Mouse (Mus musculus) erythroblast, embryonic 14.5 days (primary cell): Measurements from ENCODE around the gene Tspan18.

Experiments
- GATA1 ChIP-seq: IDR thresholded peaks from 2 replicates; pipeline ENCODE4 v1.6.1; 2012; ENCODE audit warnings: low read length, inconsistent platforms, mixed read lengths
- TAL1 ChIP-seq: IDR thresholded peaks from 3 replicates; pipeline ENCODE4 v1.6.1; 2012; ENCODE audit warnings: low read length, inconsistent platforms, mixed read lengths

DNA sequence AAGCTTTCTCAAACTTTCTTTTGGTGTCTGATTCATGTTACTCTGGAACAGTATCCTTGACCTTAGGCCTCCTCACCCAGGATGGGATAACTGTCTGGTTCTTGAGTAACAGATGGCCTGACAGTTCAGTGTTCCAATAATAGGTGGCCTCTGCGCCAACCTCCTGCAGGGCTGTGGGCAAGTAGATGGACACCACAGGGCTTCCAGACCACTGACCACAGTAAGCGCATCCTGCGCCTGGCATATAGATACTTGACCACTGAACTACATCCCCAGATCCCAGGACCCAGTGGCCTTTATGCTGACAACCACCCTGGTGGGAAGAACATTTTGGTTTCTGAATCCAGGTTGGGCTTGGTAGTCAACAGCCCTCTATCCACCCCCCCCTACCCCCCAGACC is 114.7 kb downstream of the Tspan18 start:
- no peak for TF ChIP-seq GATA1
- TF ChIP-seq TAL1 = no peak
